Mouse (Mus musculus) forebrain, embryonic 13.5 days (tissue): ENCODE measurements at regions not wholly inside any gene's neighbourhood (a gene's known extent, or its start where the extent isn't known, plus 50 kb on each side); places are given as distances from the start of the nearest gene placed in this dataset.

ENCODE experiments used
- ATAC-seq: fragments of 200-750 bp; cut with Nextera tagmentation; 2 replicates; pipeline ENCODE4 v1.8.0; 2017
- H3K27ac ChIP-seq: fragments of 300-500 bp; sonication (generic); 2 replicates; pipeline ENCODE4 v1.5.1; 2015; ENCODE audit warnings: inconsistent platforms, mild to moderate bottlenecking, moderate library complexity
- H3K27me3 ChIP-seq: fragments of 300-500 bp; sonication (generic); 2 replicates; pipeline ENCODE4 v1.6.1; 2015; ENCODE audit warnings: mild to moderate bottlenecking, inconsistent platforms
- H3K36me3 ChIP-seq: fragments of 300-500 bp; sonication (generic); 2 replicates; pipeline ENCODE4 v1.6.1; 2015; ENCODE audit warnings: mild to moderate bottlenecking, inconsistent platforms; ENCODE audit not compliant: poor library complexity, severe bottlenecking
- H3K4me1 ChIP-seq: fragments of 300-500 bp; sonication (generic); 2 replicates; pipeline ENCODE4 v1.6.1; 2015; ENCODE audit warnings: inconsistent platforms
- H3K4me2 ChIP-seq: fragments of 300-500 bp; sonication (generic); 2 replicates; pipeline ENCODE4 v1.6.1; 2015; ENCODE audit warnings: inconsistent platforms, mild to moderate bottlenecking, moderate library complexity
- H3K4me3 ChIP-seq: fragments of 300-500 bp; sonication (generic); 2 replicates; pipeline ENCODE4 v1.5.1; 2015; ENCODE audit warnings: mild to moderate bottlenecking, inconsistent platforms
- H3K9ac ChIP-seq: fragments of 300-500 bp; sonication (generic); 2 replicates; pipeline ENCODE4 v1.6.1; 2015; ENCODE audit warnings: mild to moderate bottlenecking, inconsistent platforms
- H3K9me3 ChIP-seq: fragments of 300-500 bp; sonication (generic); replicated peaks from 2 replicates; pipeline ENCODE4 v1.6.1; 2016; ENCODE audit warnings: inconsistent platforms
- WGBS: fragments of 180-500 bp; shearing (Covaris S2); methylation state at CpG from one replicate; pipeline ENCODE4 v1.1.7; 2015; 5-methylcytosine and 5-hydroxymethylcytosine counted together

DNA sequence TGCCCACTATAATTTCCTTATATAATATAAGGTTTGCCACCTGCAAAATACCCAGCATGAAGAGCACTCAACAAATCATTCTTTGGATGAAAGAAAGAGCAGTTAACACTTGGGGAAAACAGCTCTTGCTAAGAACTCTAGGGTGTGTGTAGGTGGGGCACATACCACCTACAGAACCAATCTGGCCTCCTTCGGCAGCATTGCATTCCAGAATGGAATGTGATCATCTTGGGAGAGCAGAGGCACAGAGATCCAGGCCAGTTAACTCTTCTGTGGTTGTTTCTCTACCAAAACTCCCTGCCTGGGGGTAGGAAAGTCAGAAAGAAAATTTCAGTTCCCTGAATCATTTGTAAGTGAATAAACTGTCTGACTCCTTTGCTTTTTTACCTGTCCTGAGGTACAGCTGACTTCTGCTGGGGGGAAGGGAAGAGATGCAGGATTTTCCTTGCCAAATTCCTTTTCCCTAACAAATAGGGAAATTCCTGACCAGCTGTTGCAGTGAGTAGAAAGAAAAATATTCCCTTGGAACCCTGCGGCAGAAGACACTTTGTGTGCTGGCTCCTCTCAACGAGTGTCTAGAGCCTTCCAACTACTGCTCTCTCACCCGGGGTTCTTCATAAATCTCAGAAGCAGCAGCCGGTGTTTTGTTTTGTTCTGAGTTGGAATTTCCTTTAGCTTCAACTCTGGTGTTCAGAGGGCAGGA is 112.8 kb upstream of the Frmd6 start:
- Histone ChIP-seq H3K4me2 (no peak overlapping the region), H3K4me3 (no peak overlapping the region), H3K4me1 (no peaks in the 10 kb centered on the region), H3K27me3 (no peaks in the 10 kb centered on the region), H3K9me3 (no peaks in the 10 kb centered on the region), H3K27ac (no peak overlapping the region), H3K9ac (no peak overlapping the region), H3K36me3 (no peaks in the 10 kb centered on the region)
- no peak for ATAC-seq
- 66% methylated on average over 5 of the region's 5 CpGs for WGBS

DNA sequence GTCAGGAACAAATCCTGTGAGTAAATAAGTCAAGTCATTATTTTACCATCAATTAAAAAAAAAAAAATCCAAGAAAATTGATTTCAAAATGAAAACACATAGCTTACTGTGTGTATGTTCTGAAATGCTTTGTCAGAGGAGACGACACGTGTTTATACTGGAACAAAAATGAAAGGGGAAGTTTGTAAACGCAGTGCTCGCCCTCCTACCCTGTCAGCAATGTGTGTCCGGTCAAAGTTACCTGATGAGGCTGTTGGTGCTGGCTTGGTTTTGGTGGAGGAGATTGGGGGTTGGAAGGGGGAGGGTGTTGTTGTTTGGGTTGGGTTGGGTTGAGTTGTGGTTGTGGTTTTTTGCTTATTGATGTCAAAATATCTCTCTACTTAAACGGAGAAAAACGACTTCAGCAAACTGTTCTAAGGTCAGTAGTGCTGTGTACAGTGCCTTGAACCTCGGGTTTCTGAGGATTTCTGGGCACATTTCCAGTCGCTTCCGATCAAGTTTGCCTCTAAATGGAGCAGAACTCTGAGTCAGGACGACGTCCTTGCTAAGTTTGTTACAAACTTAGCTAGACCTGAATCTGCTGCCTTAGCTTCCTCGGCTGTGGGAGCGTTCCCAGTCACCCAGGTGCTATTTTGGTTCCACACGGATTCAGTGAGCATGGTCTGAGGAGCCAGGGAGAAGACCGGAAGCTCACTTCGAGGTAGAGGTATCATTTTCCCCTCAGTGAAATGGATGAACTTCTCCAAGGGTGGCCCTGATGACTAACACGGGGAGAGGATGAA is 111.6 kb upstream of the Frmd6 start:
- H3K36me3 ChIP-seq = no peaks in the 10 kb centered on the region
- H3K27ac ChIP-seq = no peak overlapping the region
- H3K4me3 ChIP-seq = no peak overlapping the region
- H3K27me3 ChIP-seq = no peaks in the 10 kb centered on the region
- WGBS = 70% methylated on average over 18 of the region's 18 CpGs
- no peaks in the 10 kb centered on the region for H3K4me1 ChIP-seq
- H3K9ac ChIP-seq = no peak overlapping the region
- H3K4me2 ChIP-seq = no peak overlapping the region
- no peaks in the 10 kb centered on the region for H3K9me3 ChIP-seq
- ATAC-seq = no peak

DNA sequence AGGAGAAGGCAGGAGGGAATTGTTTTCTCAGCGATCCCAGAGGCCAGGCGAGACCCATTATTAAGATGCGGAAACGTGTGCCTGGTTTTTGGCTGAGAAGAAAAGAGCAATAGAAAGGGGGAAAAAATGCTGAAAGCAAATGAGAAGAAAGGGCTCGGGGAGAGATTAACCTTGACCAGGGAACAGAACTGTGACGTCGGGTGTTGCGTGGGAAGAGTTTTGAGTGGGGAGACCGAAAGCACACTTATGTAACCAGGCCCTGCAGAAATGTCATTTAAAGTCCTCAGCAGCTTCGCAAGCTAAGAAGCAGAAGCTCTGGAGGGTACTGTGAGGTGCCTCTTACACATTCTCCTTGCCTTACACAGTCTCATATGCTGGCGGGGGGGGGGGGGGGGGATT is 111.0 kb upstream of the Frmd6 start:
- Histone ChIP-seq H3K4me2 (no peak overlapping the region), H3K27ac (no peak overlapping the region), H3K9me3 (no peaks in the 10 kb centered on the region), H3K4me3 (no peak overlapping the region), H3K9ac (no peak overlapping the region), H3K36me3 (no peaks in the 10 kb centered on the region), H3K4me1 (no peaks in the 10 kb centered on the region), H3K27me3 (no peaks in the 10 kb centered on the region)
- 26% methylated on average over 10 of the region's 11 CpGs for WGBS
- no peak for ATAC-seq

DNA sequence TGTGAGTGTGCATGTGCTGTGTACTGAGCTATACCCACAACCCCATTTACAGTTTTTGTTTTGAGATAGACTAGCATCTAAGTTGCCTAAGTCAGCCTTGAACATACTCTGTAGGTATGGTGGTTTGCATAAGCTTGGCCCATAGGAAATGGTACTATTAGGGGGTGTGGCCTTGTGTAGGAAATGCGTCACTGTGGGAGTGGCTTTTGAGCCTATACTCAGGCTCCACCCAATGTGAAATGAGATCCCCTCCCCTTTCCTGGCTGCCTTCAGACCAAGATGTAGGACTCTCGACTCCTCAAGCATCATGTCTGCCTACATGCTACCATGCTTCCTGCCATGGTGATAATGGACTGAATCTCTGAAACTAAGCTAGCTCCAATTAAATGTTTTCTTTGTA is 109.5 kb upstream of the Frmd6 start:
- no peaks in the 10 kb centered on the region for H3K36me3 ChIP-seq
- H3K9me3 ChIP-seq = no peaks in the 10 kb centered on the region
- H3K4me1 ChIP-seq = no peaks in the 10 kb centered on the region
- 94% methylated on average over 2 of the region's 2 CpGs for WGBS
- no peak overlapping the region for H3K9ac ChIP-seq
- no peak overlapping the region for H3K27ac ChIP-seq
- ATAC-seq = no peak
- H3K4me3 ChIP-seq = no peak overlapping the region
- H3K4me2 ChIP-seq = no peak overlapping the region
- no peaks in the 10 kb centered on the region for H3K27me3 ChIP-seq

DNA sequence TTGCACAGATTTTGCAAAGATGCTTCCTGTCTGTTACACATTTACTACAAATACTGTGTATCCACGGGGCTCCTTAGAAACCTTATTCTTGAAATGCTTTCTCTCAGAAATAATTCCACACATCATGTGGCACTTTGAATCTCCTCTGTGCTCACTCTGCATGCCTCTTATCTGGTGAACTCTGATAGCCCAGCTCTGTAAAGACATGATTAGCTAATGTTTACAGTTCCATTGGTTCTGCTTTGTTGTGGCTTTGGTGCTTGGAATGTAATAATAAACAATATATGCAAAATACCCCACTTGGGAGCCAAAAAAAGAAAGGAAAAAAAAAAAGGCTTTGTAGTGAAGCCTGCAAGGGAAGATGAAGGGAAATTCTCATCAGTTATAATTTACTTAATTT is 106.7 kb upstream of the Frmd6 start:
- 42% methylated on average over 1 of the region's 1 CpGs for WGBS
- Histone ChIP-seq H3K9ac (no peak overlapping the region), H3K27me3 (no peaks in the 10 kb centered on the region), H3K27ac (no peak overlapping the region), H3K9me3 (no peaks in the 10 kb centered on the region), H3K4me2 (no peak overlapping the region), H3K36me3 (no peaks in the 10 kb centered on the region), H3K4me1 (no peaks in the 10 kb centered on the region), H3K4me3 (no peak overlapping the region)
- ATAC-seq = no peak

DNA sequence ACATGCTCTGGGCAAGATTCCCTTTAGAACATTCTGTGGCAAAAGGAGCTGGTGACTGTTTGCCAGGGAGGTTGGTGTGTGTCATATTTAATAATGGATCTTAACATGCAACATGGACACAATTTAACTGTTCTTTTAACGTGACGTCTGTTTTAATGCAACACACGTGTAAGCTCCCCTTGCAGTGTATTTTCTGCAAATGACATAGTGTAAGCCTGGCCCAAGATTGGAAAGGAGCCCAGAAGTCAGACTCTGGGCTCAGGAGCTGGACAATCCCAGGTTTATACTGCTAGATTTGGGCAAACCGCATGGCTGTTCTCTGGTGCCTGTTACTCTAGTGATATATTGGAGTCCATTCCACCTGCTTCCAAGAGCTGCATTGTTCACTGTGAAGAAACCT is 106.1 kb upstream of the Frmd6 start:
- Histone ChIP-seq H3K4me1 (no peaks in the 10 kb centered on the region), H3K9ac (no peak overlapping the region), H3K4me2 (no peak overlapping the region), H3K36me3 (no peaks in the 10 kb centered on the region), H3K27ac (no peak overlapping the region), H3K9me3 (no peaks in the 10 kb centered on the region), H3K4me3 (no peak overlapping the region), H3K27me3 (no peaks in the 10 kb centered on the region)
- no peak for ATAC-seq
- 89% methylated on average over 4 of the region's 4 CpGs for WGBS

DNA sequence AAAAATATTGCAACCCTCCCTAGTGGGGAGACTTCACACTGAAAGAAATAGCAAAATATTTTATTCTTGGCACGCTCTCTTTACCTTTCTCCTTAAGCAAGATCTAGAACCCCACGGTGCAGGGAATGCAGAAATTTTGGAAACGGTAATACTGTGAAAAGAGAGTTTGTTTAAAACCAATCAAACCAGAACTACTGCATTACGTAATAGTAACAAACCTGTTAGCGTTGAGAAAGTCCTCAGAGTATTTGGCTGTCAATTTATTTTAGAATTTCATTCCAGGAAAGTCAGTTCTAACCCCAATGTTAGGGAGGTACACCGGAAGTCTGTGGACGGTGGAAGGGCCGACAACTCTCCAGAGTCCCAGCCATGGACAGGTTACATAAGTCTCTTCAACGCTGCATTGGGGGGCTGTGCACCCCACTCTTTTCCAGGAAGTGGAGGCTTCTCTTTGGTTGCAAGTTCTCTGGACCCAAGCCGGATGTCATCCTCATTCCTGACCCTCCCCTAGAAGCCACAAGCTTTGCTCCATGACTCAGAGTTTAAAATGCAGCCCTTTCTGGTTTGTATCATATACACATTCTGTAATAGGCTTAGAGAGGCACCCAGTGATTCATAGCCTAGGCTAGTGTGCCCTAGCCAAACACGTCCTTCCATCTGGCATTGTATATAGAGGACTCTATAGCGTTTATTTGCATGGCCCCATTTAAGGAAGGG is 105.0 kb upstream of the Frmd6 start:
- 87% methylated on average over 12 of the region's 12 CpGs for WGBS
- no peak overlapping the region for H3K4me3 ChIP-seq

DNA sequence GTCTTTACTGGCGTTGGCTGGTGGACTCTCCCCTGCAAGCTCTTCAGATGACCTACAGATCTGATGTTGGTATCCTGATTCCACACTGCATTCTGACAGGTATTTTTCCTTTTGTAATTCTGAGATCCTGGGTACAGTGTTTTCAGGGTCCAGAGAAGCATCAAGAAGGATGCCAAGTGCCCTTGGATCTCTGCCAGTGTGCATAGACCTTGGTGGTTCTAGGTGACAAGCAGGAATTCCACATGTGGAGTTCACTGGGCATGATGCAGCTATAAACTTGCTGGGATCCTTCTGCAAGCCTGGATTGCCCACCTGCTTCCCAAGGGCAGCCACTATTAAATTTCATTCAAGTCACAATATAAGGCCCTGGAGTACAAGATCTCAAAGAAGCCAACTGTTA is 100.0 kb upstream of the Frmd6 start:
- Histone ChIP-seq H3K27me3 (no peaks in the 10 kb centered on the region), H3K9ac (no peak overlapping the region), H3K4me3 (no peak overlapping the region), H3K4me2 (no peak overlapping the region), H3K36me3 (no peaks in the 10 kb centered on the region), H3K4me1 (no peaks in the 10 kb centered on the region), H3K27ac (no peak overlapping the region), H3K9me3 (no peaks in the 10 kb centered on the region)
- 97% methylated on average over 1 of the region's 1 CpGs for WGBS
- ATAC-seq = no peak

More for the DNA sequence above, 105.0 kb upstream of the Frmd6 start:
- Histone ChIP-seq H3K9ac (no peak overlapping the region), H3K36me3 (no peaks in the 10 kb centered on the region), H3K4me1 (no peaks in the 10 kb centered on the region), H3K4me2 (no peak overlapping the region), H3K27me3 (no peaks in the 10 kb centered on the region), H3K27ac (no peak overlapping the region), H3K9me3 (no peaks in the 10 kb centered on the region)
- no peak for ATAC-seq

DNA sequence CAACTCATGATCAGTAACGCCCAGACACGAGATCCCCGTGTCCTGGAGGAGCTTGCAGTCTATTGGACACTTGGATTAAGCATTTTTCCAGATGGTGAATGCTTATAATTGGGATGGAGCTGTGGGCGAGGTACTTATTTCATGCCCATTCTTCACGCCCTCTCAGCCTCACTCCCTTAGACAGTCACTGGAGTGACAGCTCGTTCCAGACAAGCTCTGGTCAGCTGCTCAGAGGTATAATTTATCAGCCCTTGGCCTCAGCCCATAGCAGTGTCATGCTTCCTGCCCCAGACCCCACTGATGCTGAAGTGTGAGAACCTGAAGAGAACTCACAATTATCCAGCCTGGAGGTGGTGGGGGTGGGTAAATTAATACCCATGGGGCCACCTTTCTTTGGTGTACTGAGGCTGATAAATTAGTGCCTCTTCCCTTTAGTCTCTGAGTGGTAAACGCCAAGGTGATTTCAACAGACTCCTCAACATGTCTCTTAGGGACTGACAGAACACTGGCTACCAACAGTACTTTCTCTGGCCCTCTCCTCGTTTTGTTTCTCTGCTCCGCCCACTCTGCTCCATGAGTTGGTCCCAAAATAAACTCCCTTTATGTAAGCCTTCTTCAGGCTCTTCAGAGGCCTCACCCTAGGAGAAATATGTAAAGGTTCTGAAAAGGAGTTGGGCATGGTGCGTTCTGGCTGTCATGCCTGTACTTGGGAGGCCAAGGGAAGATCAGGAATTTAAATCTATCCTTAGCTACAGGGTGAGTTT is 97.6 kb upstream of the Frmd6 start:
- Histone ChIP-seq H3K27ac (no peak overlapping the region), H3K4me3 (no peak overlapping the region), H3K9ac (no peak overlapping the region), H3K4me1 (no peaks in the 10 kb centered on the region), H3K36me3 (no peaks in the 10 kb centered on the region), H3K4me2 (no peak overlapping the region), H3K27me3 (no peaks in the 10 kb centered on the region), H3K9me3 (no peaks in the 10 kb centered on the region)
- 80% methylated on average over 10 of the region's 10 CpGs for WGBS
- ATAC-seq = no peak

DNA sequence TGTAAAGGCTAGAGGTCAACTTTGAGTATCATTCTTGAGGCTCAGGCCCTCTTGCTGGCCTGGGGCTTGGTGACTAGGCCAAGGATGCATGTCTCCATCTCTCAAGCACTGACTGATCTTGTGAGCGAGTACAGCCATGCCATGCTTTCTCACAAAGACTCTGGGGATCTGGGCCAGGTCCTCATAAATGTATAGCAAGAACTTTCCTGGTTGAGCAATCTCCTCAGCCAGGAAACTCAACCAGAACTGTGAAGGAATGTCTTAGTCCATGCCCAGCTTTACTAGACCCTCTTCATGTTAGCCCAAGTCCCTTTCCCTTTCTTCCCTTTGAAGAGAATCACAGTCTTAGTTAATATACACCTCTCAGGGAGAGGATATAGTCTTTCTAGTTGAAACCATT is 96.9 kb upstream of the Frmd6 start:
- Histone ChIP-seq H3K4me3 (no peak overlapping the region), H3K27me3 (no peaks in the 10 kb centered on the region), H3K9ac (no peak overlapping the region), H3K4me1 (no peaks in the 10 kb centered on the region), H3K9me3 (no peaks in the 10 kb centered on the region), H3K4me2 (no peak overlapping the region), H3K27ac (no peak overlapping the region), H3K36me3 (no peaks in the 10 kb centered on the region)
- 91% methylated on average over 1 of the region's 1 CpGs for WGBS
- ATAC-seq = no peak

DNA sequence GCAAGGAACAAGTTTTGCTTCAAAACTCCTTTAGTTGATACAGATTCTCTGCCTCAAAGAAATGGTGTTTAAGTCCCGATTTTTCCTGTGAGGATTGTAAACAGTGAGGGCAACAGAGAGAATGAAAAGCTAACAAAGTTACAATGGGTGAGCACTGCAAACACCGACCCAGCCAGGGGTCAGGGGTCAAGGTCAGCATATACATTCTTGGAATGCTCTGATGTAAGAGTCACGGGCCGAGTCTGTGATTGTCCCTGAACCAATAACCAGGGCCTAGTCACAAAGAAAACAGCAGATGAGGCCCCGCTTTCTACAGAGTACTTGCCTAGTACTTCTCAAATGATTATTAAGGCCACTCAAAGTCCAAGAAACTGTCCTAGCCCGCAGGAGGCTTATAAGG is 95.4 kb upstream of the Frmd6 start:
- H3K27me3 ChIP-seq = no peaks in the 10 kb centered on the region
- no peak overlapping the region for H3K4me3 ChIP-seq
- no peak overlapping the region for H3K4me2 ChIP-seq
- no peak for ATAC-seq
- H3K36me3 ChIP-seq = no peaks in the 10 kb centered on the region
- no peaks in the 10 kb centered on the region for H3K9me3 ChIP-seq
- no peak overlapping the region for H3K9ac ChIP-seq
- 64% methylated on average over 6 of the region's 6 CpGs for WGBS
- no peak overlapping the region for H3K27ac ChIP-seq
- H3K4me1 ChIP-seq = no peaks in the 10 kb centered on the region

DNA sequence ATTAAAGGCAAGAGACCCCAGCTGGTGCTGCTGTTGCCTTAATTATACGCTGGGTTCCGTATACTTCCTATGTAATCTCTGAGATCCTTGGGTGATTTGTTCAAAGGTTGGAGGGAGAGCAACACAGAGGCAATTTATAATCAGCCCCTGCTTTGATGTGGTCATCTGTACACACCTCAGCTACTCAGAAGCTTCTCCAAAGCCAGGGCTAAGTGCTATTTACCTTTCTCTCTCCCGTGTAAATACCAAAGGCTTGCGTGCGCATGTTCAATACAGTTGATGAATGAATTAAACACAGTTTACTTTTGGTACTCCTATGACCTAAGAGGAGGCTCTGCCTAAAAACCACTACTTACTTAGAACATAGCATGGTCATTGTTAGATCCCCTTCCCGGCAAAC is 93.8 kb upstream of the Frmd6 start:
- no peak overlapping the region for H3K4me3 ChIP-seq
- no peak overlapping the region for H3K27ac ChIP-seq
- no peaks in the 10 kb centered on the region for H3K27me3 ChIP-seq
- H3K9ac ChIP-seq = no peak overlapping the region
- H3K4me2 ChIP-seq = no peak overlapping the region
- ATAC-seq = no peak
- H3K36me3 ChIP-seq = no peaks in the 10 kb centered on the region
- H3K9me3 ChIP-seq = no peaks in the 10 kb centered on the region
- H3K4me1 ChIP-seq = no peaks in the 10 kb centered on the region
- WGBS = 87% methylated on average over 6 of the region's 6 CpGs
